Comparison of ENCODE assay signal across 17 mouse cellular contexts in the genomic region with DNA sequence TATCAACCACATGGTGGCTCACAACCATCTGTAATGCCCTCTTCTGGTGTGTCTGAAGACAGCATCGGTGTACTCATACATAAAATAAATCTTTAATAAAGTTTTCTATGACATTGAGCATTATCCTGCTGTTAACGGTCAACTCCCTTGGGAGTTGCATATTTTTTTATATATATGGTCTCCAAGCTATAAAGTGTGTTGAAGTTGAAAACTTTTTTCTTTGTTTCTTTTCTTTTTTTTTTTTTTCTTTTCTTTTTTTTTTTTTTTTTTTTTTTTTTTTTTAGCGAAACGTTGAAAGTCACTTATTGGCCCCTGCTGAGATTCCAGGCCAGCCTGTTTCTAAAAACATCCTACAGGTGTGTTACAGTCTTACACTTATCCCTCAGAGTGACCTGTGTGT.
"Had no signal": no experiment of that assay in that cellular context is flagged by ENCODE, and none has a peak within 500 bp of the region (broad histone marks: within the 10 kb centered on the region; RNA-seq: fewer than 3 reads in every experiment).

No protein-coding gene starts in this region.

- H3K9ac ChIP-seq: neural tube, embryonic 12.5 days; neural tube, embryonic 13.5 days; neural tube, embryonic 15.5 days; stomach, embryonic 15.5 days had no signal

- H3K4me2 ChIP-seq: neural tube, embryonic 12.5 days; neural tube, embryonic 13.5 days; neural tube, embryonic 15.5 days; stomach, embryonic 15.5 days had no signal

- H3K4me1 ChIP-seq: neural tube, embryonic 12.5 days; neural tube, embryonic 13.5 days; neural tube, embryonic 15.5 days; stomach, embryonic 15.5 days had no signal

- DNase-seq: retina, postnatal 1 day; right cerebral cortex, adult 18-20 months; right cerebral cortex, postnatal 14 days; right cerebral cortex, postnatal 25 days; right cerebral cortex, postnatal 4 days; spleen, adult 18-20 months; thymus, adult 18-20 months; thymus, adult 2 months; thymus, postnatal 14 days; thymus, postnatal 25 days; thymus, postnatal 36 days; thymus, postnatal 4 days had no signal

- H3K27ac ChIP-seq: neural tube, embryonic 12.5 days; neural tube, embryonic 13.5 days; neural tube, embryonic 15.5 days; stomach, embryonic 15.5 days; stomach, postnatal 0 days had no signal

- H3K4me3 ChIP-seq: neural tube, embryonic 12.5 days; neural tube, embryonic 13.5 days; neural tube, embryonic 15.5 days; stomach, embryonic 15.5 days had no signal

- H3K9me3 ChIP-seq: neural tube, embryonic 12.5 days; neural tube, embryonic 13.5 days; neural tube, embryonic 15.5 days; stomach, embryonic 15.5 days had no signal

- H3K27me3 ChIP-seq: neural tube, embryonic 12.5 days; neural tube, embryonic 13.5 days; neural tube, embryonic 15.5 days; stomach, embryonic 15.5 days had no signal
